Mouse (Mus musculus): Measurements from ENCODE around the gene Olfr19.

GRCm38 (mm10) chr16:16676305-16676704 is at the start of gene Olfr19:
- TF ChIP-seq POLR2A (IDR thresholded peaks at IDR 0.05; ENCODE audit: borderline replicate concordance, extremely low read depth, insufficient read depth, insufficient read length, poor library complexity, severe bottlenecking) (no peak), CTCF (IDR thresholded peaks at IDR 0.05; ENCODE audit: borderline replicate concordance, extremely low read depth, insufficient read depth, insufficient read length) (no peak)

Measured in brain, embryonic 14.5 days (tissue).